Mouse (Mus musculus) CH12.LX (cell line): ENCODE data around the gene Atp11c. TPM values are rescaled to one million over a fixed set of nuclear protein-coding genes. Genes with fewer than 3 reads are reported as not detected.

Experiments used
- DNase-seq: peaks from one replicate; pipeline ENCODE4 v3.0.0-alpha.2; 2013; ENCODE audit errors: extremely low read depth
- H3K27ac ChIP-seq: 2 replicates; pipeline ENCODE4 v1.5.1; 2012; ENCODE audit warnings: low read depth, mild to moderate bottlenecking, control low read depth, moderate library complexity; ENCODE audit not compliant: insufficient read depth
- H3K27me3 ChIP-seq: replicated peaks from 2 replicates; pipeline ENCODE3; 2012; ENCODE audit warnings: inconsistent platforms
- H3K36me3 ChIP-seq, 2 experiments: replicated peaks in 1 of 2; 2 replicates each; pipeline versions ENCODE3 to v1.6.1; 2012; ENCODE audit warnings: inconsistent platforms in 1 of 2, low read length in 1 of 2, mild to moderate bottlenecking in 1 of 2, mixed read lengths in 1 of 2, moderate library complexity in 1 of 2; ENCODE audit not compliant: control insufficient read depth in 1 of 2, insufficient read depth in 1 of 2
- H3K4me1 ChIP-seq, 2 experiments: 2 replicates each; pipeline ENCODE4 v1.6.1; 2012; ENCODE audit warnings: inconsistent platforms in 1 of 2, moderate library complexity in 1 of 2; ENCODE audit not compliant: insufficient read depth in 2 of 2, control insufficient read depth in 1 of 2
- H3K4me2 ChIP-seq: 2 replicates; pipeline ENCODE4 v1.6.1; 2012; ENCODE audit warnings: low read depth, mild to moderate bottlenecking, control low read depth; ENCODE audit not compliant: poor library complexity, insufficient read depth, severe bottlenecking
- H3K4me3 ChIP-seq, 3 experiments: fragments of 150-350 bp in 1 of 3; sonication (generic) in 1 of 3; replicated peaks in 1 of 3; 2 replicates each; pipeline versions ENCODE3 to v1.5.1; 2011 to 2012; ENCODE audit warnings: low read depth in 2 of 3, low read length in 2 of 3, mild to moderate bottlenecking in 2 of 3, moderate library complexity in 2 of 3, control low read depth in 1 of 3, improper control_type of control experiment in 1 of 3, inconsistent platforms in 1 of 3, mixed read lengths in 1 of 3; ENCODE audit not compliant: poor library complexity in 1 of 3
- H3K79me2 ChIP-seq: replicated peaks from 2 replicates; pipeline ENCODE4 v1.6.1; 2012; ENCODE audit warnings: mild to moderate bottlenecking, moderate library complexity; ENCODE audit not compliant: control insufficient read depth, poor library complexity, insufficient read depth, severe bottlenecking; ENCODE audit errors: extremely low read depth
- H3K9ac ChIP-seq: 2 replicates; pipeline ENCODE4 v1.6.1; 2012; ENCODE audit warnings: low read depth, mild to moderate bottlenecking, control low read depth, moderate library complexity; ENCODE audit not compliant: insufficient read depth
- H3K9me3 ChIP-seq: replicated peaks from 2 replicates; pipeline ENCODE3; 2012; ENCODE audit warnings: low read length, inconsistent platforms, mixed read lengths
- CHD2 ChIP-seq: IDR thresholded peaks from 2 replicates; pipeline ENCODE4 v1.6.1; 2011; ENCODE audit warnings: low read length, improper control_type of control experiment
- E2F4 ChIP-seq: IDR thresholded peaks from 2 replicates; pipeline ENCODE4 v1.6.1; 2011; ENCODE audit warnings: low read depth, low read length, improper control_type of control experiment; ENCODE audit not compliant: insufficient replicate concordance
- IRF4 ChIP-seq: IDR thresholded peaks from 2 replicates; pipeline ENCODE4 v1.6.1; 2014; ENCODE audit warnings: low read depth, mild to moderate bottlenecking, inconsistent platforms, low read length, improper control_type of control experiment
- JUN ChIP-seq: IDR thresholded peaks from 2 replicates; pipeline ENCODE4 v1.6.1; 2011; ENCODE audit warnings: low read depth, mild to moderate bottlenecking, low read length, improper control_type of control experiment, moderate library complexity; ENCODE audit not compliant: insufficient read depth
- JUND ChIP-seq: conservative IDR thresholded peaks from 2 replicates; pipeline ENCODE4 v1.6.1; 2011; ENCODE audit warnings: low read depth, low read length, improper control_type of control experiment
- KAT2A ChIP-seq: IDR thresholded peaks from 2 replicates; pipeline ENCODE4 v1.6.1; 2012; ENCODE audit warnings: low read length, improper control_type of control experiment, inconsistent platforms; ENCODE audit not compliant: insufficient replicate concordance
- MYC ChIP-seq: IDR thresholded peaks from 2 replicates; pipeline ENCODE4 v1.6.1; 2011; ENCODE audit warnings: low read depth, mild to moderate bottlenecking, improper control_type of control experiment, low read length
- NELFE ChIP-seq: IDR thresholded peaks from 2 replicates; pipeline ENCODE4 v1.6.1; 2011; ENCODE audit warnings: low read depth, low read length, improper control_type of control experiment
- NRF1 ChIP-seq: IDR thresholded peaks from 2 replicates; pipeline ENCODE4 v1.6.1; 2014; ENCODE audit warnings: low read depth, mild to moderate bottlenecking, inconsistent platforms, low read length, improper control_type of control experiment, moderate library complexity
- PAX5 ChIP-seq: IDR thresholded peaks from 2 replicates; pipeline ENCODE4 v1.6.1; 2012; ENCODE audit warnings: low read length, inconsistent platforms, mixed read lengths
- POLR2A ChIP-seq: IDR thresholded peaks from 2 replicates; pipeline ENCODE4 v1.6.1; 2011; ENCODE audit warnings: low read depth, mild to moderate bottlenecking, improper control_type of control experiment, low read length
- SIN3A ChIP-seq: IDR thresholded peaks from 2 replicates; pipeline ENCODE4 v1.6.1; 2012; ENCODE audit warnings: low read length, improper control_type of control experiment, inconsistent platforms
- TBP ChIP-seq: conservative IDR thresholded peaks from 2 replicates; pipeline ENCODE4 v1.6.1; 2011; ENCODE audit warnings: low read depth, low read length, improper control_type of control experiment
- USF1 ChIP-seq: IDR thresholded peaks from 2 replicates; pipeline ENCODE4 v1.6.1; 2014; ENCODE audit warnings: low read depth, mild to moderate bottlenecking, inconsistent platforms, low read length, improper control_type of control experiment
- ZC3H11A ChIP-seq: IDR thresholded peaks from 2 replicates; pipeline ENCODE4 v1.6.1; 2012; ENCODE audit warnings: low read depth, mild to moderate bottlenecking, inconsistent platforms, low read length, improper control_type of control experiment
- ZMIZ1 ChIP-seq: IDR thresholded peaks from 2 replicates; pipeline ENCODE4 v1.6.1; 2012; ENCODE audit warnings: low read depth, mild to moderate bottlenecking, inconsistent platforms, low read length, improper control_type of control experiment
- ZNF384 ChIP-seq: IDR thresholded peaks from 2 replicates; pipeline ENCODE4 v1.6.1; 2012; ENCODE audit warnings: low read depth, low read length, improper control_type of control experiment, inconsistent platforms
- dilution Hi-C: fragments of 300-500 bp; cut with MboI; formaldehyde crosslinking; loops from 2 replicates; pipeline ENCODE4 v1.14.3; 2020; ENCODE audit warnings: low sequenced_read_pairs; ENCODE audit not compliant: extremely low pct_unique_long_range_greater_than_20kb, extremely low pct_ligation_motif_present
- in situ Hi-C: fragments of 300-500 bp; cut with MboI; formaldehyde crosslinking; loops from 3 replicates; pipeline ENCODE4 v1.14.3; 2019; ENCODE audit warnings: low sequenced_read_pairs, low pct_ligation_motif_present, low pct_unique_long_range_greater_than_20kb, mixed read lengths
- polyA plus RNA-seq: library from polyadenylated mRNA; unstranded; fragments of >175 nt; gene quantifications from 2 replicates; pipeline ENCODE4 v1.2.1, GENCODE M21; 2012; ENCODE audit warnings: low read depth; ENCODE audit not compliant: insufficient read length
- total RNA-seq, 2 experiments: library from RNA; depleted of rRNA; stranded (reverse); fragments of 300-350 nt in 1 of 2; fragments of >200 nt in 1 of 2; gene quantifications; 2 replicates each; pipeline ENCODE4 v1.2.3; 2012 to 2014

The Atp11c gene
- total and polyA plus RNA-seq, 3 experiments: 4.2 to 11.0 (median 7.3) TPM

DNA sequence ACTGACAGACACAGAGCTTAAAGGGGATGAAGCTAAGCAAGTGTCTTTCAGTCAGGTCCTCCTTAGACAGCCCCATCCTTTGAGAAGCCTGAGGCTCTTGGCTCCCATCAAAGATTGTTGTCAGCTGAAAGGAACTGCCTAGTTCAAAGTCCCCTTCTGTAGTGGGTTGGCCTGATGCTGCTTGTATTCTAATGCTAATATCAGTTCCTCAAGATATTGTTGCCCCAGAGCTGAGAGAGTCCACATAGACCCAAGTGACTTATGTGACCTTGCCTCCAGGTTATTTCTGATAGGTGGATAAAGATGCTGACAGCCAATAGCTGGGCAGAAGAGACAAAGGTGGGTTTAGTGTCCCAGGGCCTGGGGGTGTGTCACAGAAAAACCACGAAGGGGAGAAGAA, 404.8 kb downstream of the Atp11c start:
- H3K9ac ChIP-seq: no peak overlapping the region
- in situ Hi-C loops: no loop called here
- no peak overlapping the region for H3K4me3 ChIP-seq
- no peaks in the 10 kb centered on the region for H3K4me1 ChIP-seq
- dilution Hi-C loops: no loop called here
- H3K36me3 ChIP-seq: no peaks in the 10 kb centered on the region
- TF ChIP-seq E2F4: no peak
- TF ChIP-seq NRF1: no peak
- no peak for TF ChIP-seq NELFE
- TF ChIP-seq, all 38 proteins: peak for 0
- Histone ChIP-seq H3K79me2 (no peaks in the 10 kb centered on the region), H3K9me3 (no peaks in the 10 kb centered on the region), H3K27me3 (no peaks in the 10 kb centered on the region), H3K4me2 (no peak overlapping the region), H3K27ac (no peak overlapping the region)
- DNase-seq: no peak

DNA sequence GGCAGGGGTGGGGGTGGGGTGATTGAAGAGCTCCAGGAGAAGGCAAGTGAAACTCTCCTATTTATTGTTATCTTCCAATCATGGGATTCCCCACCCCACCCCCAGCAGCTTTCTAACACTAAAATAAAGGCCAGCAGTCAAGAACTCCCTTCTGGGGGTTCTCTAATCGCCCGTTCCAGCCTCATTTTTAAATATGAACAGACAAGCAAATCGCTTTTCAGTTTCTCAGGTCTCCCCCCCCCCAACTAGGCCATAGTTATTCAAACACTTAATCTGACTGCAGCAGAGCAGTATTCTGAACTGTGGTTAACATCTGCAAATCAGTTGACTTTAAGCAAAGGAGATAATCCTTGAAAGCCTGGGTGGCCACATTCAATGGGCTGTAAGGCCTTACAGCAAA, 409.9 kb downstream of the Atp11c start:
- DNase-seq: no peak
- Histone ChIP-seq H3K36me3 (no peaks in the 10 kb centered on the region), H3K79me2 (no peaks in the 10 kb centered on the region), H3K4me2 (no peak overlapping the region), H3K4me1 (0 out of 4 replicates have a peak, but pooled peaks cover 0 to 4% of the 10 kb centered on the region in 2 experiments), H3K27me3 (no peaks in the 10 kb centered on the region), H3K4me3 (no peak overlapping the region), H3K27ac (no peak overlapping the region), H3K9me3 (no peaks in the 10 kb centered on the region), H3K9ac (no peak overlapping the region)
- TF ChIP-seq POLR2A (no peak), ZMIZ1 (no peak), SIN3A (no peak), NELFE (no peak), E2F4 (no peak), USF1 (no peak), MYC (no peak), PAX5 (no peak), CHD2 (no peak), JUND (no peak), TBP (no peak), ZC3H11A (no peak), IRF4 (no peak), JUN (no peak), KAT2A (no peak), ZNF384 (no peak)
- in situ Hi-C loops (no loop called here), dilution Hi-C loops (no loop called here)
